Mouse (Mus musculus) induced T-regulatory cell, adult 2 months (primary cell): ENCODE data around the gene Fam78b.
A peak's percentile ranks its signal among the peaks of the same experiment; 100 is the strongest.

Experiments used
- DNase-seq: peaks from one replicate; pipeline ENCODE4 v3.0.0-alpha.2; 2012; ENCODE audit warnings: low read depth

Gene Fam78b

DNA sequence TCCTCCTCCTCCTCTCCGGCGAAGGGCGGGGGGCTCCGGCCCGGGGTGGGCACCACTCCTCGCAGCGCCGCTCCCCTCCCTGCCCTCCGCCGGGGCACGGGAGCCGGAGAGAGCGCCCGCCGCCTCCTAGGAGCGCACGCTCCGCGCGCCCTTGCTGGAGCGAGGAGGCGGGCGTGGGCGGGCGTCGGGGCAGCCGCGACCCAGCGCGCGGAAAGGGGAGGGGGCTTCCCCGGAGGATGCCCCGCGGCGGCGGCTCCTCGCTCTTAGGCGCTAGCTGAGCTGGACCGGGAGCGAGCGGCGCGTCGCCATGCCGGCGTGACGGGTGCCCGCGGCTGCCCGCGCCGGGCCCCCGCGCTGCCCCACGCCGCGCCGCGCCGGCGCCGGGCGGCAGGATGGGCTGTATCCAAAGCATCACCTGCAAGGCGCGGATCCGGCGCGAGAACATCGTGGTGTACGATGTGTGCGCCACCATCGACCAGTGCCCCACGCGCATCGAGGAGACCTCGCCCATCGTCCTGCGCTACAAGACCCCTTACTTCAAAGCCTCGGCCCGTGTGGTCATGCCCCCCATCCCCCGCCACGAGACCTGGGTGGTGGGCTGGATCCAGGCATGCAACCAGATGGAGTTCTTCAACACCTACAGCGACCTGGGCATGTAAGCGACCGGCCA lies at the start of gene Fam78b:
Gene Fam78b (plus strand): TSS at position 244 of the 670 bp plus-strand sequence.
- peak; percentile 9 for DNase-seq

DNA sequence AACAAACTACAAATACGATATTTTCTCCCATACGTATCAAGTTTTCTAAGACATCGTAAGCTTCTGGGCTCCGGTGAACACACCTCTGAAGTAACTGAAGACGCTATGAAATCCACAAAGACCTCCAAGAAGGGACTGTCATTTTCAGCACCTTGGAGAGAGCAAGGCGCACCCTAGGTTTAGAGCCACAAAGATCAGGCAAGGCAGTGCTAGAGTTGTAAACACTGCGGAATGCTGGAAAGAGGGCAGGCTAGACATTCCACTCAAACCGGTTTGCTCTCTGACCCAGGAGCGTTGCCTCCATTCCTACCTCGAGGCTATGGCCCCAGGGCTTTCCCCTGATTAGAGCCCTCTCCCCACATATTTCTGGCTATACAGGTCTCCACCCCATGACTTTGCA lies 36.7 kb upstream of the Fam78b start:
- no peak for DNase-seq

DNA sequence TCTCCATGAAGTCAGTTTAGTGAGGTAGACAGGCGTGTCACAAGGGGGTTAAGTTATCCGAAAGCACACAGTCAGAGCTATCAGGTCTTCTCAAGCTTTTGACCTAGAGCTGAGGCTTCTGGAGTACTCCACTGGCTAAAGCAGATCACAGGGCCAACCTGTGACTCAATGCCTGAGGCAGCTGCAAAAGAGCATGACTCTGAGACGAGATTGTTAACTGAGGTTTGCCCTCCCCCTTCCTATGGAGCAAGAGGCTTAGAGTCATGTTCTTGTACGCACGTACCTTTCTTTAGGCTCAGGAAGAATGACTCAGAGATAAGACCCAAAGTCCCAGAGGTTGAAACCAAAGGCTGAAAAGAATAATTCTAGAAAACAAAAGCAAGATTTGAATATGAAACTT lies 32.9 kb upstream of the Fam78b start:
- DNase-seq = no peak

DNA sequence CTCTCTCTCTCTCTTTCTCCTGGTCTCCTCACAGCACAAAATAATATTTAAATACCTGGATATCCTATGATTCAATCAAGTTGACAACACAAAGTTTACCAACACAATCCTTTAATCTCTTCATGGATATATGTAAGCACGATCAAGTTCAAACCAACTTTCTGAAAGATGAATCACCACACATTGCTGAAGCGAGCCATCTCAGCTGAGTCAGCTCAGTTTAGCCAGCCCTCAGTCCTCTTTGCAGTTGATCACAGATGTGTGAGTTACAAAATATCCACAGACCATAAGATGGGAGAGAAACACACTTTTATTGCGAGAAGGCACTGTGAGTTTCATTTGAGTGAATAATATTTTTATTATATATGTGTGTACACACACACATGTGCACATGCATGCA lies 27.5 kb upstream of the Fam78b start:
- no peak for DNase-seq

DNA sequence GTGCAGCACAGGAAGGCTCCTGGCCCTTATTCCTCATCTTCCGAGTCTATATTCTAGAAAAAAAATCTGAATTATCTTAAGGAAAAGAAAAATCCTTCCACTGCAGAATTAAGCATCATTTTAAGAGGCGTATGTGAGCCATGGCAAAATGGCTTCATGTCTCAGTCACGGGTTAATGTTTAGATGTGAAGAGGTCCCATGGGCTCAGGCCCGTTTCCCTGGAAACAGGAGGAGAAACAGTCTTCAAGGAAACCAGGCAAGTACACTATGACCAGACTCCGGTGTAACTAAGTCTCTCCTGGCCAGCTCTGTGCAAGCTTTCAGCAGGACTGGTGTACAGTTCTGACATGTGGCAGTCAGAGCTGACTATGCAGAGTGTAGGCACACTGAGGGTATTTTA lies 22.6 kb upstream of the Fam78b start:
- no peak for DNase-seq

DNA sequence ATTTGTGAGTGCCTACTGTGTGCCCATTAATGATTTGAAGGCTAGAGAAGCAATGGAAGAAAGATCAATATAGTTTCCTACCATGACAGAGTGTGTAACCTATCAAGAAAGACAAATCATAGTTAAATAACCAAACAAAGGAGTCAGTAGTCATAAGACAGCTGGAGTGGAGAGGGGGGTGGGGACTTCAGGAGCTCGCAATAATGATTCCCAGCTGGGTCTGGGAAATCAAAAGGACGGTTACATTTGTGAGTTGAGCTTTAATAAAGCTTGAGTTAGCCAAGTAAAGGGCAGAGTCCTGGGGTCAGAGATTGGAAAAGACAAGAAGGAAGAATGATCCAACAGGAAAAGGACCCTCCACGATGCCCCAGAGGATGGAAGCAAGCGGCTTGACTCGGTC lies 7.0 kb upstream of the Fam78b start:
- no peak for DNase-seq

DNA sequence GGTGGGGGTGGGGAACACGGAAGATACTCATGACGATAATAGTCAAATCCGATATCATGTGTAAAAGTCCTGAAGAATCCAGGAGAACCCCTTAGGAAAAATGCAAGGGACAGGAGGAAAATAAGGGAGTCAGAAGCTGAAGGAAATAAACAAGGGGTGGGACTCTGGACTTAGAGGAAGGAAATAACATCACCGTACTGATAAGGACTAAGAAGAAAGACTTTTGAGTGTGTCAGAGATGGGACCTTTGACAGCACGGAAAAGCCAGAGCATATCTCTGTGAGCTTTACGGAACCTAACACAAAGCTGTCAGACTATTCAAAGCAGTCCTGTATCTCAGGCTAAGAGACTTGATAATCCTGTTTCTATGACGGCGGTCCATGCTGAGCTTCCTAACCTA lies 5.0 kb upstream of the Fam78b start:
- DNase-seq = no peak

DNA sequence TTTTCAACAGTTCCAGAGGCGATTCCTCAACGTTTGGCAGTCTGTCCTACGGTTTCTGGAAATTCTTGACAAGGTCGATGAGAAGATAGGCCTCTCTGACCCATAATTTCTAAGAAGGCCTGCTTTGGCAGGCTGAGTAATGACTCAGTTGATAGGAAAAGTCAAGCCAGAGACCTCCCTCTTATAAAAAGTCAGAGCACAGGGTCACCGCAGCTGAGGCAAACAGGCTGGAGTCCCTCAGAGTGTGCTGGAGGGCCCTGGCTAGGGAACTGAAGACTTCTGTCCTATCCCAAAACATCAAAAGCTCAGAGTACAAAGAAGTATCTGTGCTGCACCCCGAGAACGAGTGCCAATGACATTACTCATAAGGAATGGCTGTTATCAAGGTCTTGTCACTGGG lies 4.4 kb upstream of the Fam78b start:
- DNase-seq = no peak

DNA sequence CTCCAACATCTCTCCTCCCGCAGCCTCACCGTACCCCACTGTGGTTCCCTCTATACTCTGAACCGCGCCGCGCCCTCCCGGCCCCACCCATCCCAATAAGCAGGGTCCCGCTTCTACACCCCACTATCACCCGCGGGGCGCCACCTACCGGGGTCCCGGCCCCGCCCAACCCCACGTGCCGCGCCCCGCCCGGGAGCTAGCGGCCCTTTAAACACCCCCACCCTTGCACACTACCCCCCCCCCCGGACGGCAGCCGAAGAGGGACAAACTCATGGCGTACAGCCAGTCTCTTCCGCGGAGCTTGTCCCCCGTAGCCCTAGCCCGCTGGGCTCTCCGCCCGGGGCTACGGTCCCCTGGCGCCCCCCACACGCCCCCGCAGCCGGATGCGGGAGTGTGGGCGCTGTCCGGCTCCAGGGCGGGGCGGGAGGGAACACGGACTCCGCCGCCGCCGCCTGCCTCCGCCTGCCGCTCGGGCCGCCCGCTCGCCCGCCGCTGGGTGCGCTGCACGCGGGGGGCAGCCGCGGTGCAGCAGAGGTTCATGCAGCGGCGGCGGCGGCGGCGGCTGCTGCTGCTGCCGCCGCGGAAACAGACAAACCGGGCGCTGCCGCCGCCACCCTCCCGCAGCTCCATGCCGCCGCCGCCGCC lies 566 bp upstream of the Fam78b start:
- peak; percentile 40 for DNase-seq

DNA sequence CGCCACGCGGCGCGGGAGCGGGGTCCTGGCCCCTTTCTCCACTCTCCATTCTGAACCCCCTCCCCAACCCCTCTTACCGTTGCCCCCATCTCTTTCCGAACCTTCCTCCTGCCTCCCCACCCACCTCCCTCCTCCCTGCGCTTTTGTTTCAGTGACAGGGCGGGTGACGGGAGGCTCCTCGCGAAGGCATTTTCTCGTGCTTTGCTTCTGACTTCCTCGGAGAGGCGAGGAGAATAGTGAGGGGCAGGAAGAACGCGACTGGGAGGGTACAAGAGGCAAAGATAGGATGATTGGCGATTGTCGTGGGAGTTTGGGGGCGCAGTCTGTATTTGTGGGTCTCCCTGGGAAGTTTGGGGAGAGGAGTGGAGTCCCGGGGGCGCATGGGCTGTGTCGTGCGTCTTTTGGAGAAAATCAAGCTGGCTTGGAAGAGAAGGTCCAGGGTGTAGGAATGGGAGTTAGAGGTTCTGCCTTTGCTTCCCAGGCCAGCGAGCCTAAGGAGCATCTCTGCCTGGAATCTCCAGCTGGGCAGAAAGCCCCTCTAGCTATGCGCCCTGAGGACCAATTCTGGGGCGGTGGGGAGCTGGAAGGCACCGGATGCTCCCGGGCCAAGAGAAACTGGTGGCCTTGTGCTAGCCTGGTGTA lies 748 bp downstream of the Fam78b start:
- peak; percentile 4 for DNase-seq

DNA sequence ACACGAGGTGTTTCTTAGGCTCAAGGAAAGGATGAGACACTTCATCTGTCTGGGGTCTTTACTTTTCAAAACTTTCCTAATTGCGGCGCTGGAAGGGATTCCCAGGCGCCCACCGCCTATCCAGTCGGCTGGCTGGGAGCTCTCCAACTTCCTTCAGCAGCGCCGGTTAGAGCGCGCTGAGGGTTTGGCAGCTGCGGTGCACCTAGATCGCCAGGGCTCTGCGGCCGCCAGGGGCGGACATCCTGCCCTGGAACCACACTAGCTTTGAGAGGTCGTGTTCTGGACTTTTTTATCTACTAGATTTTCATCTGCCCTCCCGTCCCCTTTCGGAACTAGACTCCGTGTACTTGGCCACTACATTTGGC lies 1.3 kb downstream of the Fam78b start:
- no peak for DNase-seq

DNA sequence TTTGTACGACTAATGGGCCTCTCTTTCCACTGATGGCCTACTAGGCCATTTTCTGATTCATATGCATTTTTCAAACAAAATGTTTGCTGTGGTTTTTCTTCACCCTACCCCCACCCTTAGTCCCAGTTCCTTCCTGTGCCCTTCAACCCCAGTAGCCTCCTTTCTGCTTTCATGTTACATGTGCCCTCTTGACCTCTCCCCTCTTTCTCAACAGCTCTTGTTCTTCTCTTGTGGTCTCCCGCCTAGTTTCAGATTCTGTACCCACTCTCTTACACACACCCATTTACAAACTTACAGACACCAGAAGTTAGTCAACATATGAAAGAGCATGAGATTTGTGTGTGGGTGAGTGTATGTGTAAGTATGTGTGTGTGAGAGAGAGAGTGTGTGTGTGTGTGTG lies 3.4 kb downstream of the Fam78b start:
- no peak for DNase-seq

DNA sequence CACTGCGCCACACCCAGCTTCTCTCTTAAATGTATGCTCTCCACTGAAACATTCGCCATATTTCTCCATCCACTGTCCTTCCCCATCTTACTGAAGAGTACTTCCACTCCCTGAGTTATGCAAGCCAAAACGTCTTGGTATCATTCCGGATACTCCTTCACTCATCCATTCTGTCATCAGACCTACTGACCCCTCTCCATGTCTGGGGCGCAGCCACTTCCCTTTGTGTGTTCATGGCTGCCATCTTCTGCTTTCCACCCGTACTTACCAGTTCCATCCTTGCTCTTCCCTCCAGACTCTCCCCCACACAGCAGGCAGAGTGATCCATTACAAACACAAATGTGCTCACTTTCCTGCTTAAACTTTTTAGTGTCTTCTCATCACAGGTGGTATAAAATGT lies 6.1 kb downstream of the Fam78b start:
- no peak for DNase-seq

DNA sequence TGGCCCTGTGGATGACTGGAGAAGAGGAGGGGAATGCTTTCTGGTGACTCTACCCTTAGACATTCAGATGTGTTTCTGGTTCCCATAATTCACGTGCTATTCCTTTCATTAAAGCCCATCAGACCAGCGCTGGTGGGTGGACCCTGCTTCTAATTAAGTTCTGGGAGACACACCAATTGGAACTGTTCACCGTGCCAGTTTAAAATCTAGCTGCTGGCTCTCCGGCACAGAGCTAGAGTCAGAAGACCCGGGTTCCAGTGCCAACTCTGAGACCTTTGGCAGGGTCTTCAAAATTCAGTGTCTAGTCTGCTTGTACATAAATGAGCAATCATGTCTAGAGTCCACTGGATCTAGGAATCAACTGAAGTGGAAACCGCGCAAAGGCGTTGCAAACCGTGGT lies 9.0 kb downstream of the Fam78b start:
- DNase-seq = no peak

DNA sequence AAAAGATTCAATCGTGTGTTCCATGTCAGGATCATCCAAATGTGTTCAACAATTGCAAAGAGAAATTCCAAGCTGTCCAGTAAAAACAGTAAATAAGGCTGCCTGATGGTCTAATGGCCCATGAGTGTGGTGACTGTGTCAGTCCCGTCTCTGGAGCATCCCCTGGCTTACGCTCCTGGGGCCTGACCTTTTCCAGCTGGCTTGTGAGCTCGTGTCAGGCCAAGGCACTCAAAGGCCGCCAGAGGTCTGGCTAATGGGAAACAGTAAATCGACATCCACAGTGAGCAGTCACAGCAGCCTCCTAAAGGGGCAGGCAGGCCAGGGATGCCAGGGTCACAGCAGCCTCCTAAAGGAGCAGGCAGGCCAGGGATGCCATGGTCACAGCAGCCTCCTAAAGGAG lies 10.1 kb downstream of the Fam78b start:
- no peak for DNase-seq

DNA sequence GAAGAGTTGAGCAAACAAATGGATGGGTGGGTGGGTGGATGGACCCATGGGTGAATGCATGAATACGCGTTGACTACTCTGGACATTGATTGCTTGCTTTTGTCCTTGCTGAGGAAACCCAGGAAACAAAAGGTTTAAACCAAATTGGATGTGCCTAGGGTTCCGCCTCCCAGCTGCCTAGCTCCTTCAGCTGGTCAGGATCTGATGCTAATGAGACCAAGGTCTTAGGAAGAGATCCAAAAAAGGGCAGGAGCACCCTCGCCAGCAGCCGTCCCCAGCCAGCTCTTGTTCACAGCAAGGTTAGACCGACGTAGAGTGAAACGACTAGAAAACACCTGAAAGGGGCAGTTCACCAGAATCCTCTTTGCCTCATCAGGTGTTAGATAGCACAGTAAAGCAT lies 11.4 kb downstream of the Fam78b start:
- DNase-seq = no peak

DNA sequence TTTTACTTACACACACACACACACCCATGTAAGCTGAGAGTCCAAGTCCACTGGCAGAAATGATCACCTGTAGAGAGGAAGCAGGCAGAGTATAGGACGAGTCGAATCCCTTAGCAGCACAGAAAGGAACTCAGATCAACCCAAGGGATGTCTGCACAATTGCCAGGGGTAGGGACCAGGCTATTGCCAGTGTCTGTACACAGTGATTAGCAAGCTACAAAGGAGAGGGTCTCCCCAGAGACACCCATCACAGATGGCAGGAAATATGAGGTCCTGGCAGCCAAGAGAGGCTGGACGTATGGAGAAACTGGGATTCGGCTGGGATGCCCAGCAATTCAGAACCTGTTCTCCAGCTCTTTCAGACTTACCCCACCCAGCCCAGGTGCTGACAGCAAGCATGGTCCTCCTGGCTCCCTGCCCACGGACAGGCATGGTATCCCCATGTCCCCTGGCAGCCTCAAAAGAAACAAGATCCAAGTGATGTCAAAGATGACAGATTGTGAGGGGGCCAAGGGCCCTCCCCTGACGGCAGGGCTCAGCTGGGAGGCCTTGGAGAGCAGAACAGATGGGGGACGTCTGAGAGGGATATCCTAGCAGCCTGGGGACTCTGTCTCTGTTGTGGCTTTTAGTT lies 12.1 kb downstream of the Fam78b start:
- DNase-seq = no peak

DNA sequence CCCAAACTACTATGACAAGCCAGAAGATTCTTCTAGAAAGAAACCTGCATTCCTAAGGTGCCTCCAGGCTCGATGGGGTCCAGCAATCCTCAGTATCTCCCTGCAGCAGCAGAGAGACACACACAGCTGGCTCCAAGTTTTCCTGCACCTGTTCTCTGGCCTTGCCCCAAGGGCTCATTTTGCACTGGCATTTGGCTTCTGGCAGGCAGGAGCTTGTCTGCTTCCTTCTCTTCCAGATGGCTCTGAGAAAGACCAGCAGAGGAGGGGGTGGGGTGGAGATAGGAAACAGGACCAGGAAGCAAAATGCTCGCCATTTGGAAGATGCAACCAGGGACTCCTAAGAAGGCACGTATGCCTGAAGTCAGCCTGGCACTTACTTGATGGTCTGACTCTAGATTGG lies 15.1 kb downstream of the Fam78b start:
- DNase-seq = no peak

DNA sequence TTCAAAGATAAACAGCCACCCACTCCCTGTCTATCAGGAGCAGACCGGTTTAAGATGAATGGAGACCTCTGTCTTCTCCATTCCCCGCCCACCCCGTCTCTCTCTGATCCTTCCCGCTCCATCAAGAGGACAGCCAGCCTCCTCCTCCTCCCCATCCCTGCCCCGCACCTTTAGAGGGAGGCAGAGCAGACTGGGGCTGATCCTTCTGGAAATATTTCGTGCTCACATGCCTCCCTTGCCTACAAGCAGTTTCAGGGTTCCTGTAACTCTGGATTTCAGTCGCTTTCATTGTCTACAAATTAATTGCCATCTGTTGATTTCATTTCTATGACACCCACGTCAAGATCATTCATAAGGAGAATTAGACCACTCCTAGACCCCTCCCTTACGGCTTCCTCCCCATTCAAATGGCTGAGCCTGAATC lies 20.8 kb downstream of the Fam78b start:
- no peak for DNase-seq

DNA sequence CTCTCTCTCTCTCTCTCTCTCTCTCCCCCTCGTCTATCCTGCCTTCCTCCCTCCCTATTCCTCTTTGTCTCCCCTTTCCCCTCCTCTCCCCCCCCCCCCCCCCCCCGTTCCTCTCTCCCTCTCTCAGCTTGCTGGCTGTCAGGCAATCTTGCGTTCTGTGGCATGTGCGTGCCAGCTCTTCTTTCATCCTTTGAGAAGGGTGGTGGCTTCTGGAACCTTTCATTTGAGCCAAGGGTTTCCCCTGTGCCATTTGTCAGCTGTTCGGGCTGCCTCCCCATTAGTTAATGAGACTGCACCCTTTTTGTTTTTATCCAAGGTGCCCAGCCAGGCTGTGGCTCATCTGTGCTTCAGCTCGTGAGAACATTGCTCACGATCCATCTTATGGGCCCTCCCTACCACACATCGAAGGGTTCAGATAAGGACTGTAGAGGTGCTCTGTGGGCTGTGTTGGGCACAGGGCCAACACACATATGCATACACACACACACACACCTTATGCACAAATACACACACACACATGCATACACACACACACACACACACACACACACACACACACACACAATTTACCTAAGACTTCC lies 21.4 kb downstream of the Fam78b start:
- DNase-seq = no peak

DNA sequence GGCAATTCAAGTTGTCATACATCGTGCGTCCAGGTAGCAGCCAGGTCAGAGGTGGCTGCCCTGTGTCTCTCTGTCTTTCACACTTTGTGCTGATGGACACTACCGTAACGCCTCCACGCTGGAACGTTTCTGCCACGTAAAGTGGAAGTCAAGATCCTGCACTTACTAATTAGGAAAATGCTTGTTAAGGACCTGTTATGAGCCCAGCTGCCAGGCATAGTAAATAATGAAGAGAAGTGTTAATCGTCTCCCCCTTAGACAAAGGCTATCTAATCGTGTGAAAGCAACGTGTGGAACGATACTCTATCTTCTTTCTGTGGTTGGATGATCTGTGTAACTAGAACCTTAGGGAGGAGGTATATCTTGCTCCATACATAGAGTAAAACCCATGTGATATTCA lies 22.6 kb downstream of the Fam78b start:
- DNase-seq = no peak

DNA sequence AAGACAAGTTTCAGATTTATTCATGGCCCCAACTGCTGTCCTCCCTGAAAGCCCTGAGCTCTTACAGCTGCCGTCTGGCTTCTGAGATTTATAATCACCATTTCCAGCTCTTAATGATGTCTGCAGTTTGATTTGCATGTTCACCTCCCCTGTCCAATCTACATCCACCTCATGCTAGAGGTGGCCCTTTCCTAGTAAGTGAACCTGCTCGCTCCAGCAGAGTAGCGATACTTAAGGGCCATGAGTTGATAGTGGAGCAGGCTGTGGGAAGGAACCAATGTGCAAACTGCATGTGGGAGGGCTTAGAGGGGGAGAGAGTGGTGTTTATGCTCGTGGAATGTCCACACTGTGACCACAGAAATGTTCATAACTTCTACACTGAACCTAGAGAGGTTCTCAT lies 23.7 kb downstream of the Fam78b start:
- no peak for DNase-seq
